Mouse (Mus musculus) urinary bladder, adult 2 months (tissue): Measurements from ENCODE around the gene Atp12a. TPM values are rescaled to one million over a fixed set of nuclear protein-coding genes. Genes with fewer than 3 reads are reported as not detected.
A peak's percentile ranks its signal among the peaks of the same experiment; 100 is the strongest.

ENCODE experiments used
- DNase-seq: peaks from one replicate; pipeline ENCODE4 v3.0.0; 2022; ENCODE audit warnings: low spot score
- polyA plus RNA-seq: library from polyadenylated mRNA; depleted of rRNA; stranded (reverse); fragments of >200 nt; gene quantifications from 2 replicates; pipeline ENCODE4 v1.2.3, GENCODE M21; 2012; rRNA removed

Gene Atp12a
- polyA plus RNA-seq: 0.04 and 0.25 TPM in 2 replicates

DNA sequence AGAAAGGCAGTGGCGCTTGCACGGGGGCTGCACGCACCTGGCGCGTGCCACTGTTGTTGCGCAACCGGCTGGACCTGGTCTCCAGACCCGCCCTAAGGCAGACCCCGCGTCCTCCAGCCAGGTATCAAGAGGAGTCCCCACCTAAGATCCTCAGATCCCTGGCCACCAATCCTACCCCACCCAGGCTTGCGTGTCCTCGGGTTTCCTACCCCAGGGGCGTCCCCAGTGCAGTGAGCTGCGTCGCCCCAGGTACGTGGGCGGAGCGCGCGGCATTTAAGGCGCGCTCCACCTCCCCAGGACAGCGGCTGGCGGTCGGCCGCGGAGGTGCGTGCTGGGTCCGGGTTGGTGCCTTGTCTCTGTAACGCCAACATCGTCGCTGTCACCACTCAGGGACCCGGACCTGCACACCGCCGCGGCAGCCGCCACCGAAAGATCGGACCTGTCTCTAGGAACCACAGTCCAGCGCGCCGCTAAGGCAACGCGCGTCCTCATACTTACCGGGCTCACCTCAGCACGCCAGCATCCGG, at the start of gene Atp12a:
Gene Atp12a, plus strand, starts transcription at position 358 of the 527 bp plus-strand sequence.
- no peak for DNase-seq

DNA sequence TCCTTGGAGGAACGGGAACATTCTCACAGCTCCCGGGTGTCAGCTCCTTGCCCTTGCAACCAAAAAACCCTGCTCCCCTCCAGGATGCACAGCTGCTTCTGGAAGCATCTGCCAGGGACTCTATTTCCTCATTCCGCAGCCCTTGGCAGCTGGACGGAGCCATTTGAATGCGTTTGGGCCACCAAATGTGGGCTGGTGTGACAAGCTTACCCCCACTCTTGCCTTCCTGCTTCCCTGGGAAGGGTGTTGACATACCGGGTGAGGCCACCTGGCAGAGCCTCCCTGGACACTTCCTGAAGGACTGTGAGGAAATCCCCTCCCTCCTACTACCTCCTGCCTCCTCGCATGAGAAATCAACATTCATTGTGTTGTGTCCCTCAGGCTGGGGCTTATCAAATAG, 49.3 kb upstream of the Atp12a start:
- DNase-seq: no peak

DNA sequence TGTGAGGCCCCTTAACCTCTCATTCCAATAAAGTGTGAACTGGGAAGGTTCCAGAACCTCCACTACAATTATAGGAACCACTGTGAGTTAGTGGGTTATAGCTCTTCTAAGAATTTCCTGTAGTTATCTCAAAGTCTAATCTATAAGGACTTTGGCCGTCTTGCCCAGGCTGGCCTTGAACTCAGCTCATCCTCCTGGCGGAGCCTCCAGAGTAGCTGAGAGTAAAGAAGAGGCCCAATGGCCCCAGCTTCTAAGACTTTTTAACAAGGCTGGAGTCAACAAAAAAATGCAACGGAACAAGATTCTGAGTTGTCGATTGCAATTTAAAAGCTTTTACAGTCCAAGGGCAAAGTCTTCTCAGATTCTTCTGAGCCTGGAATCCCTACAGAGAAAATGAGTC, 48.5 kb upstream of the Atp12a start:
- no peak for DNase-seq

DNA sequence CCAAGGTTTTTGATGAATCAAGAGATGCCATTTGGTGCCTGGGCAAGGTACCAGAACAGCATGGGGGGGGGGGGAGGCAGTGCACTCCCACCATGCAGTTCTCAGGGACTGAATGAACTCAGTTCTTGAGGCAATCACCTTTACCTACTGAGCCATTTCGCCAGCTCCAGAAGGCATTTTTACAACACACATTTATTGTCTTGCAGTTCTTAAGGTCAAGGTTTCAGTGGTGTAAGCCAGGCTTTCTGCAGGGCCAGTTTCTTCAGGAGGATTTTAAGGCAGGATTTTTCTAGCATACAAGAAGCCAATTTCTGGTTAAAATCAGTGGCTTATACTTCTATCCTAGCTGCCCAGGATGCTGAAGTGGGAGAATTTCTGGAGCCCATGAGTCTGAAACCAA, 41.9 kb upstream of the Atp12a start:
- no peak for DNase-seq

DNA sequence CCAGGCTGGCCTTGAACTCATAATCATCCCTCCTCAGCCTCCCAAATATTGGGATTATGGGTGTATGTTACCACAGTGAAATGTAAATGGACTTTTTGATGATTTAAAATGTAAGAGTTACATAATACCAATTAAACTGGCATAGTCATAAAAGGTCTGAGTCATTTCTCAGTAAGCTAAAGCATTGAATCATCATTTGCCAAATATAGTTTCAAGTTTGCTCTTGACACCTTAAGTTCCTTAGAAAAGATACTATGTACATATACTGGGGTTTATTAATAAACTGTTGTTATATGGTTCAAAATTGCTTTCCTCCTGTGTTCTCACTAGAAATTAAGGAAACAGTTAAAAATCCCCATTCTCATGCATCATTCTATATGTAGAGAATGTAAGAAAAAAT, 39.8 kb upstream of the Atp12a start:
- no peak for DNase-seq

DNA sequence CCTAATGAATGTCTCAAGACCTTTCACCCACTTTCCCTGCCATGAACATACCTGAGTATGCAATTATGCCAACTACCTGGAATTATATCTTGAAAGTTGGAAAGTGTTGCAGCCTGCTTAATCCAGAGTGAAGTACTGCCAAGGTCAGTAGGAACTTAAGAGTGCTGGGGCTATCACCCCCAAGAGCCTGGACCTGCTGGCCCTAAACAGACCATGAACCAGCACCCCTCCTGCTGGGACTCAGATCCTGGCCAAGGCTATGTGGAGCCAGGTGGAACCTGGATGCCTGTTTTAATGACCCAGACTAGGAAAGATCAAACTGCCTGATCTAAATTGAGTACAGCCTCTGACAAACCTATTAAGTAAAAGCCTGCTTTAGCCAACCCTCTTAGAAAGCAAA, 31.2 kb upstream of the Atp12a start:
- DNase-seq: no peak

DNA sequence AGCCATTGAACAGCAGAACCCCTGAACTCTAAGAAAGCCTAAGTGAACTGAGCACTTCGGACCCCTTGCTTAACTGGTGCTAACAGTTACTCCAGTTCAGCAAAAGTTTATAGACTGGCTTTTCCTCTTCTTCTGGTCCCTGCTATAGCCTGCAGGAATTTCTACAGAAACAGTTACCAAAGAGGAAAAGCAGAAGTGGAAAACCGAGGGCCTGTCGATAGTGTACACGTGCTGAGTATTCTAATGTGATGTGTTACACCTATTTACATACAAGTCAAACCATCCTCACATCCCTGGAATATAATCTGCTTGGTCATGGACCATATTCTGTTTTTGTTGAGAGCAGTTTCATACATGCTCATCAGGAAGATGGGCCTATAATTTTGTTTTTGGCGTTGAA, 30.4 kb upstream of the Atp12a start:
- no peak for DNase-seq

DNA sequence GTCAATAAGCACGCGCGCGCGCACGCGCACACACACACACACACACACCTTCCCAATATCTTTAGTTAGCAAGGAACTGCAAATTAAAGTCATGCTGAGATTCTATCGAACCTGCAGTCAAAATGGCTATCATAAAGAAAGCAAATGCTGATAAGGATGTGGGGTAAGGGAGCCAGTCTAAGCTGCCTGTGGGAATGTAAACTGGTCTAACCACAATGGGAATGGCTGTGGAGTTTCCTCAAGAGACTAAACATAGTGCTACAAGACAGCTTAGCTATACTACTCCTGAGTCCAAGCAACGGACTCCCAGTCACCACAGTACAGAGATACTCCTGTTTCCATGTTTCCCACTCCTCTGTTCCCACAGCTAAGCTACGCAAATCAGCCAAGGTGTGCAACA, 28.8 kb upstream of the Atp12a start:
- DNase-seq: no peak

DNA sequence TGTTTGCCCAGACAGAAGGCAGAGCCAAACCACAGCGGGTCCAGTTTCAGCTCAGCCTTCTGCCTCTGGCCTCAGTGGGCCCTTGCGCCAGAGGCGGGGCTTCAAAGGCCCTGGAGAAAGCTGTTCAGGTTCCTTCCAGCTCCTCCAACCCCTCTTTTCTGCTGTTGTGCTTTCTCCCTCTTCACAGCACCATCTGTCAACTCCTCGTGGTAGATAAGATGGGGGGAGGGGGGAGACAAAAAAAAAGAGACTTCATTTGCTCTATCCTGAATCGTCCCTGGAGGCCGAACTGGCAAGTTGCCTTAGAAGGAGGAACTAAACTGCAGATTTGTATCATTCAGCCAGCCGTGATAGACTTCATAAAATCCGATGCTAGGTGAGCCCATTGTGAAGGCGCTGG, 27.8 kb upstream of the Atp12a start:
- DNase-seq: no peak

DNA sequence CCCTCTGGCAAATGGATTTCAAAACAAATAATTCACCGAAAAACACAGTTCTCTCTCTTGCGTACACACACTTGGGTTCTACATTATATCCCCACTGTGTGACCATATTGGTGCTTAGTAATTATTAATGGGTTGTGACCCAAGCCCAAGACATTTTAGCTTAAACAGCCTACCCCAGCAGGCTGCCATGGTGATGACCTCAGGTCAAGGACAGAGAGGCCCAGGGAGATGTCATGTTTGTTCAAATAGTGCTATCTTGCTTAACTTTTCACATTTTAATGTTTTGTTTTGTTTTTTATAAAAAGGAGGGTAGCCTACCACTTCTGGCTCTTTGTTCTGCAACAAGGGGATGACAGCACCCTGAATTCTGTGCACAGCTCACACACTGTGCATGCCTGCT, 27.2 kb upstream of the Atp12a start:
- no peak for DNase-seq

DNA sequence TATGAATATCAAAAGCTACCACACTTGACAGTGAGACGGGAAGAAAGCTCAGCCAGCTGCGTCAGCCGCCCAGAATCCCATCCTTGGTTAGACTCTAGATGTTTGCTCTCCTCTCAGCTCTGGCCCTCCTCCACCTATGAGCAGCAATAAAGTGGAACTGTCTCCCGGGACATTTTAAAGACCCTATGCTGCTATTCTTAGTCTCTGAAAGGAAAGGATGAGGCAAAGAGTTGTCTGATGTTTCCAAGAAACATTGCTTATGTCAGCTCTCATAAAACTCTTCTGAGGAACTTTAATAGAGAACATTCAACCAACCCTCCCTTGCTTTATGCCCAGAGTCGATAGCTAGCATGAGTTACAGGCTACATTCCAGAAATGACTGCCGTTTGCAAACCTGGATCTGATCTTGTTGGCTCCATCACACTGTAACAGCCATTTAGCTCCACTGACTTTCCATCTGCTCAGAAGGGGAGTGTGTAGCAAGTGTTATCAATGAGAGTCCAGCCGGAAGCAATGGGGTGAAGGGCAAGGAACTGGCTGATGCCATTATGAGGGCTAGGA, 25.9 kb upstream of the Atp12a start:
- DNase-seq: no peak

DNA sequence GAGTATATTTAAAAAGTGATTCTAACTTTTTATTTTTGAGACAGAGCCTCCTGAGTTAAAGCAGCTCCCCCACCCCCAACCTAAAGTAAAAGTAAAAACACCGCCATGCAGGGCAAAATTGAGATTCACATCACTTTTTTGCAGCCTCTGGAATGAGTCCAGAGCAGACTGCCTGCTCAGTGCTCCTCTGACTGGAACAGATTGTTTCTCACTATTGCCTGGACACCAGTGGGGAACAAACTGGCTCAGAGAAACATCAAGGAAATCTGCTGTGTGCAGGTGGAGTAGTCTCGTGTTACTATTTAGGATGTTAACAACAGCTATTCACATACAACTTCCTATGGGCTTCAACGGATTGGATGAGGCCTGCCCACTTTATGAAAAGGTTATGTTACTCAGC, 16.2 kb upstream of the Atp12a start:
- DNase-seq: no peak

DNA sequence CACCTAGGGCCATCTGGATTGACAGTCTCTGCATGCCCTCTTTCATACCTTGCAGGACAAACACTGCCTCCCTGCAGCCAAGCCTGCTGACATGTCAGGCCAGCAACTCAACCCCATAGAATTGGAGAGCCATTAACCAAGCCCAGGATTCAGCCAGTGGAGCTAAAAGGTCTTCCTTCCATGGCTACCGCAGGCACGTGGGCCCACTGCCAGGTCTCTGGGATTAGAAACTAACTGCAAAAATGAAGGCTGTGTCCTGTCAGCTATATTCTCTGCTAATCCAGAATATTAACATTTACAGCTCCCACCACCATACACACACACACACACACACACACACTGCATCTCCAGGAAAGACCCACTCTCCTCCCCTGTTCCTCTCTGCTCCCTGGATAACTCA, 15.3 kb upstream of the Atp12a start:
- no peak for DNase-seq

DNA sequence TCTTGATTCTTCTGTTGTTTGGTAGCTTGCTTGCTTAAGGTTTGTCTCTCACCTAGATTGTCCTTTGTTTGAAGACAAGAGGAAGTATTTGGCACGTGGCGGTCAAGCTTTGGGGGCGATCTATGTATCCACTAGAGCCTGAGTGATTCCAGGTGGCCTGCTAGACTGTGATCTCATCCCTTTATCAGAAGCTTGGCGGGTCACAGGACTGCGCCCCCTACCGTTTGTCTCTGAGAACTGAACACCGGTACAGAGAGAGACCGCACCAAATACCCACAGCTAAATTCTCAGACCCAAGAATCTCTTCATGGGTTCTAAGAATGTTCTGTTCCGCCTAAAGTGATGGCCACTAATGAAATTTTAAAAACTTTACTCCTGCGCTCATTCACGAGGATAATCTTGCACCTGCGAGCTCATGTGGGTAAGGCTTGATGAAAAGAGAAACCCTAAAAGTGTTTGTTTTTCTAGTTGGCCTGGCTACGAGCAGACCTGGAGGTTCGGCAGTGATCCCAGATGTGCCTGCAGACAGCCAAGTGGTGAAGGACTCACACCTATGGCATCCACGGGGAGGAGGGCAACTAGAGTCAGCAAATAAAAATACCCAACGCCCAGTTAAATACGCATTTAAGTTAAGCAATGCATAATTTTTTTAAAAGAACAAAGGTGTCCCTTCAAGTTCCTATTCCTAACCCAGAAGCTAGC, 12.8 kb upstream of the Atp12a start:
- DNase-seq: no peak

DNA sequence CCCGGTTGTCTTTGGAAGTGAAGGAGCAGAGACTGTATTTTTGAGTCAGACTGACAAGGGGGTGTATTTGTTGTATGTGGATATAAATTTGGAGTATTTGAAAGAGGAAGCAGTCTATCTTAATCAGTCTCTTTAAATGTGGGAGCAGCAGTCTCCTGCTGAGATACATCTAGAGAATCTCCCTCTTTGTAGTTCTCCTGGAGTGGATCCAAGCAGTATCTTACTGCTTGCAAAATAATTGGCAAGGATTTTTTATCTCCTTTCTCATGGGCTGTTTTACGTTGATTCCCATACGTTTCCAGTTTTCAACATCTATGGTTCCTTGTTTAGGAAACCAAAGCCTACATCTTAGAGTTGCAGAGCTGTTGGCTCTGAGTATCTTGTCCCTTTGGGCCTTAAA, 10.1 kb upstream of the Atp12a start:
- no peak for DNase-seq

DNA sequence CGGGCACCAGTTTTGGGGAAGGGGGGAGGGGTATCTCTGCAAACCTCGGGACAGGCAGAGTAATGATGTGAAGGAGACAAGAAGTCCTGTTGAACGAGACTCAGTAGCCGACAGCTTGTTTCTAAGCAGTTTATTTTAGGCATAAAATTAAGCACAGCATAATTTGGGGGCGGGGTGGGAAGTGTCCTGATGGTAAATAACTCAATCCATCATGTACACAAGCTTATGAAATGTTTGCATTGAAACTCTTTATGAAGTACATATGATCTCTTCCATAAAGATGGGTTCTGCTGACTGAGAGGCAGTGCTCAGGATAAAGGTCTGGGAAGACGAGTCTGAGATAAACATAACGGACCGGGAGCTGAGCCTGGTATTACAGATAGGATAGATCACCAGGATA, 9.5 kb upstream of the Atp12a start:
- no peak for DNase-seq

DNA sequence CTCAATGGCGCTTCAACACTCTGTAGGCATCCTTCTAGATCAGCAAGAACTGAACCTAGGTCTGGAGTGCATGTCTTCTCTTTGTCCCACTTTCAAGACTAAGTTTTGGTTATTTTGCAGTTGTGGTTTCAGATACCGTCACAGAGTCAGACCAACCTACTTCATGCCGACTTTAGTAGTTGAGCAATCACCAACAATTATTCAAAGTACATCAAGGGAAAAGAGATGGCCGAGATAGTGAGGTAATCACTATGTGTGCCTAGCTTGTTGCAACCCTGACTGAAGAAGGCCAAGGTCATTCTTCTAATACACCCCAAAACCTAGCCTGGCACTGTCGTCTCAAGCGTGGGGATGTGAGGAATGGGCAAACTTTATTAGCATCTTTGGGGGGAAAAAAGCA, 8.7 kb upstream of the Atp12a start:
- DNase-seq: no peak

DNA sequence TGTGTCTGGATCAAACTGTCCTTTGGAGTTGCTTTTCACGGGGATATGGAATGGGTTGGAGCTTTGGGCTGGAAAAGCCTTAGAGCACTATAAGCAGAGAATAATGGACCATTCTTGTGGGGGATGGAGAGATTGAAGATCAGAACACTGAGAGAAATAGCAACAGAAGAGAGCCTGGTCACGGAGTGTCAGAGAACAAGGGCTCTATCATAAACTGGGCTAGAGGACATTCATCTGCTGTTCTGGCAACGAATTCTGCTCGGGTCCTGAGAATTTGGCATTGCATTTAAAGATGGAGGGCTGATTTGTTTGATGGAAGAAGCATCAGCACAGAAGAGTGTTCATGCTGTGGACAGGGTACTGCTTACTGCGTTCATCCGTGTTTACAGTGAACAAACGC, 6.4 kb upstream of the Atp12a start:
- DNase-seq: no peak

DNA sequence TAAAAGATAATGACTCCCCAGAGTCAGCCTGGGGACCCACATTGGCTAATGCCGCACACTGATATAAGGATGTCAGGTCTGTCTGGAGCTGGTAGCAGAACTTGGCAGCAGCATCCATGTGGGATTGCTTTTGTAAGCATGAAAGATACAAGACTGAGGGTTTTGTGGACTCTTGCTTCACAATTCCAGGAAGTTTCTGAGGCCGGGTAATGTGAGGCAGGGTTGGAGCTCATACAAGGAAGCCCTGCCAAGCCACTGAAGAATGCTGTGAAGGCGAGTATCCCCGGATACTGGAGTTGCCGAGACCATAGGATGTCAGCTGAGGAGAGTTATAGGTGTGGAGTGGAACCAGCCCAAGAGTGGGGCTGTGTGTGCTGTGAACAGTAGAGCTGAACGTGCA, 5.7 kb upstream of the Atp12a start:
- no peak for DNase-seq

DNA sequence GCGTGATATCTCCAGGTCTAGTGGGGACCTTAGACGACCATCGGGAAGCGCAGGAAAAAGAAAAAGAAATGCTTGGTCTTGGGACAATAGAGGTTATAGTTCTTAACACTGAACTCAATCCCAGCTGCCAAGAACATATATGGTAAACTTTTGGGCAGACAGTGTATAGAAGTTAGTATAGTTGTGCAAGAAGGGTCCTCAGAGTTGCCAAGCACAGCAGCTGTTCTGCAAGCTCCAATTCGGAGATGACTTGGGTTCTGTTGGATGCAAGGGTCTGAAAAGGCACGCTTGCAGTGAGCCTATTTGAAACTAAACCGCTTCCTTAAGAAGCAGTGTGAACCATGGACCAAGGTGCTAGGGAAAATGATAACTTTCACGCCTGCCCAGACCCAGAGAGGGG, 424 bp downstream of the Atp12a start:
- no peak for DNase-seq

DNA sequence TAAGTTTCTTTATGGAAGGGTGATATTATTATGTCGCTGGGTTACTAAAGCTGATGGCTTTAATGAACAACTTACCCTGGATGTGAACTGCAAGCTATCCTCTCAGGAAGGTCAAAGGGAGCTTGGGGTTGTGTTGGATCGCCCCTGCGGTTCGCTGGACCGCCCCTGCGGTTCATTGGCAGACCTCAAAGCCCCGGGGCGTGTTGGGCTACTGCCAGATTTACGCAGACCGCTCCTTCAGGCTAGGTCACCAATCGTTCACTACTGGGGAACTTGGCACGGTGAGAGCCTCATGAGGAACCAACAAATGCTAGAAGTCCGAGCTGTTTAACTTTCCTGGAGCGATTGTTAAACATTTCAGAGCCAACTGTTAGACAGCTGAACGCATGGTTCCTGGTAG, 1.8 kb downstream of the Atp12a start:
- no peak for DNase-seq

DNA sequence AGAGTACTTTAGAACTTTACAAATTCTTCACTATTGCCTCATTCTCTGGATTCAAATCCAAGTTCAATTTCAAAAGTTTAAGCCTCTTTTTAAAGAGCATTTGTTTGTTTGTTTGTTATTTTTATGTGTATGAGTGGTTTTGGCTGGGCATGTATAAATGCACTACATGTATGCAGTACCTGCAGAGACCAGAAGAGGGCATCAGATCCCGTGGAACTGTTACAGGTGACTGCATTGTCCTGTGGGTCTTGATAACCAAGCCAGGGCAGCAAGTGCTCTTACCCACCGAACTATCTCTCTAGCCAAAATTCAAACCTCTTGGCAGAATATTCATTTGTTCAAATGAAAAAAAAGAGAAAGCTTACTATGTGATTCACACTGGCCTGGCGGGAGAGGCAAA, 4.0 kb downstream of the Atp12a start:
- DNase-seq: no peak

DNA sequence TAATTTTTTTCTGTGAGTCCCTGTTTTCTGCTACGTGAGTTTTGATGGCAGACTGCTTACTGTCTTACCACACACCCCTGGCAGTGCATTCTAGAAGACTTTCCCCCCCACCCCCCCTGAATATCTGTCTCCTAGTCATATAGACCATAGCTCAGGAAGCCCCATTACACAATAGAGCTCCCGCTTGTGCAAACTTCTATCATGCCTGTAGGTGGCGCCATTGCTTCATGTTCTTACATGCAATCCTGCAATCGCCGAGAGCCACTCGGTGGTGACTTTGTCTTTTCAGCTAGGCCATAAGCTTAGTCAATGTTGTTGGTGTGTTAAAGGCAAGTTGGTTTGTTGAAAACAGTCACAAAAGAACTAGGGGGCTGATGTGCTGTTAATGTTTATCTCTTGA, 10.9 kb downstream of the Atp12a start:
- DNase-seq: peak; percentile 35

DNA sequence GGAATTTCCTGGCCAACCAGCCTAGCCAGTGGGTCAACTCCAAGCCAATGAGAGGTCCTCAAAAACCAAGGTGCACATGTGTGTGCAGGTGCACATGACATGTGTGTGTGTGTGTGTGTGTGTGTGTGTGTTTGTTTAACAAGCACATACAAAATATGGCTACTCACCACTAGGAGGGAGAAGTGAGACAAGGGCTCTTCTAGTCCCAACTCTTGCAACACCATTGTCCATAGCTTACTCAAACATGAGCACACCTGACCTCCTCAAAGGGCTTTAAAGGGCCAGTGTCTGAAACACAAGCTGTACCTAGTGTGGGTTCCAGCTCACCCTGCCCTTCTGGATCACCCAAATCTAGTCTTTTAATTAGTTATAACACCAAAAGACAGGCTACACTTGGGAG, 12.9 kb downstream of the Atp12a start:
- no peak for DNase-seq
